Mouse (Mus musculus) midbrain, embryonic 12.5 days (tissue): ENCODE results near the gene Napsa. TPM values are rescaled to one million over a fixed set of nuclear protein-coding genes. Genes with fewer than 3 reads are reported as not detected.

ENCODE experiments used
- ATAC-seq: fragments of 200-750 bp; cut with Nextera tagmentation; 2 replicates; pipeline ENCODE4 v1.8.0; 2017; ENCODE audit warnings: low read depth, moderate TSS enrichment, moderate library complexity; ENCODE audit not compliant: low FRiP score
- H3K27ac ChIP-seq: fragments of 300-500 bp; sonication (generic); replicated peaks from 2 replicates; pipeline ENCODE4 v1.5.1; 2016; ENCODE audit warnings: mild to moderate bottlenecking
- H3K27me3 ChIP-seq: fragments of 300-500 bp; sonication (generic); 2 replicates; pipeline ENCODE4 v1.6.1; 2016; ENCODE audit warnings: mild to moderate bottlenecking
- H3K36me3 ChIP-seq: fragments of 300-500 bp; sonication (generic); 2 replicates; pipeline ENCODE4 v1.6.1; 2016
- H3K4me1 ChIP-seq: fragments of 300-500 bp; sonication (generic); 2 replicates; pipeline ENCODE4 v1.6.1; 2016
- H3K4me2 ChIP-seq: fragments of 300-500 bp; sonication (generic); replicated peaks from 2 replicates; pipeline ENCODE4 v1.6.1; 2016; ENCODE audit warnings: mild to moderate bottlenecking, moderate library complexity
- H3K4me3 ChIP-seq: fragments of 300-500 bp; sonication (generic); 2 replicates; pipeline ENCODE4 v1.5.1; 2016; ENCODE audit warnings: mild to moderate bottlenecking
- H3K9ac ChIP-seq: fragments of 300-500 bp; sonication (generic); replicated peaks from 2 replicates; pipeline ENCODE4 v1.6.1; 2016; ENCODE audit warnings: mild to moderate bottlenecking, moderate library complexity
- H3K9me3 ChIP-seq: fragments of 300-500 bp; sonication (generic); 2 replicates; pipeline ENCODE4 v1.6.1; 2016; ENCODE audit warnings: mild to moderate bottlenecking
- WGBS: fragments of 180-500 bp; shearing (Covaris S2); methylation state at CpG from one replicate; pipeline ENCODE4 v1.1.7; 2016; 5-methylcytosine and 5-hydroxymethylcytosine counted together
- polyA plus RNA-seq: library from polyadenylated mRNA; unstranded; fragments of >200 nt; fragmentation: Nextera tagmentation; extraction: Ambion mirVana; gene quantifications from 2 replicates; pipeline ENCODE4 v1.2.1, GENCODE M21; 2016

Gene Napsa
- polyA plus RNA-seq, 1 experiment from 2014 or later: 0.45 TPM

DNA sequence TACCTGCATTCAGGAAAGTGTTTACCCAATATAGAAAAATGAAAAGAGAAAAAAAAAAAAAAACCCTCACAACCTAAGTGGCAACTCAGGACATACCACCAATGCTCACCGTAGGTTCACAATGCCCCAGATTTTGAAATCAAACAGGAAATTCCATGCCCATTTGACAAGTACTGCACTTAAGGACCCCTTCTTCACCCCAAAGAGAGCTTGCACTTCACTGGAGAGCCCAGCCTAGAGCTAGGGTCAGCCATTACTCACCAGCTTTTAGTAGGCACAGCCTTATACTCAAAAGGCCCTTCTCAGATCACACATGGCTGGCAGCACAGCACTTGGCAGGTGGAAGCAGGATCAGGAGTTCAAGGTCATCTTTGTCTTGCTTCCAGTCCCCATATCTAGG, 11.0 kb downstream of the Napsa start:
- H3K4me3 ChIP-seq: no peak overlapping the region
- H3K9ac ChIP-seq: no peak overlapping the region
- H3K36me3 ChIP-seq: no peaks in the 10 kb centered on the region
- ATAC-seq: no peak
- peaks cover 13% of the 10 kb centered on the region for H3K4me1 ChIP-seq
- 96% methylated on average over 1 of the region's 1 CpGs for WGBS
- peaks cover 28% of the 10 kb centered on the region for H3K27me3 ChIP-seq
- no peaks in the 10 kb centered on the region; the same call in 1 of the 2 replicates for H3K9me3 ChIP-seq
- H3K27ac ChIP-seq: no peak overlapping the region
- no peak overlapping the region for H3K4me2 ChIP-seq

DNA sequence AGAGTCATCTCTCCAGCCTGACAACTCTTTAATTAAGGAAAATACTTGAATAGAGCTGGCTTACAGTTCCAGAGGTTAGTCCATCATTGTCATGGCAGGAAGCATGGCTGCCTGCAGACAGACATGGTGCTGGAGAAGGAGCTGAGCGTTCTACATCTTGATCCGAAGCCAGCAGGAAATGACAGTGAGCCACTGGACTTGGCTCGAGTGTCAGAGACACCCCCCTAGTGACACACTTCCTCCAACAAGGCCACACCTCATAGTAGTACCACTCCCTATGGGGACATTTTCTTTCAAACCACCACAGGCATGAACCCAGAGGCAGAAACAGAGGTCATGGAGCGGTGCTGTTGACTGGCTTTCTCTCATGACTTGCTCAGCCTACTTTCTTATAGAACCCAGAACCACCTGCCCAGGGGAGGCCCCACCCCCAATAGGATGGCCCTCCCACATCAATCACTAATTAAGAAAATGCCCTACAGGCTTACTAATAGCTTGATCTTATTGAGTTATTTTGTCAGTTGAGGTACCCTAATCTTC, 12.2 kb downstream of the Napsa start:
- no peak overlapping the region for H3K27ac ChIP-seq
- H3K9me3 ChIP-seq: no peaks in the 10 kb centered on the region
- H3K4me3 ChIP-seq: no peak overlapping the region
- no peak overlapping the region for H3K9ac ChIP-seq
- peaks cover 24% of the 10 kb centered on the region for H3K4me1 ChIP-seq
- no peaks in the 10 kb centered on the region for H3K36me3 ChIP-seq
- 87% methylated on average over 4 of the region's 4 CpGs for WGBS
- H3K4me2 ChIP-seq: no peak overlapping the region
- H3K27me3 ChIP-seq: peaks cover 40% of the 10 kb centered on the region
- no peak for ATAC-seq

DNA sequence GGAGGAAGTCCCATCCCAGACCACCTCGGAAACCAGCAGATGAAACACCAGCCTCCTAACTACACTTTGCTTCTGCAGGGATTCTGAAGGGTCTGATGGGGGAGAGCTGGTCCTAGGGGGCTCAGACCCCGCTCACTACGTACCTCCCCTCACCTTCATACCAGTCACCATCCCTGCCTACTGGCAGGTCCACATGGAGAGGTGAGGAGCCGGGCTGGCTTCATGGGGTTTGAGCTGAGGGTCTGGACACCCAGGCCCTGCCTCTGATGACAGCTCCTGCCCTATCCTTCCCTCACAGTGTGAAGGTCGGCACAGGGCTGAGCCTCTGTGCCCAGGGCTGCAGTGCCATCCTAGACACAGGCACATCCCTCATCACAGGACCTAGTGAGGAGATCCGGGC, 12.7 kb downstream of the Napsa start:
- WGBS: 87% methylated on average over 6 of the region's 6 CpGs
- H3K27me3 ChIP-seq: peaks cover 46% of the 10 kb centered on the region
- H3K4me1 ChIP-seq: peaks cover 30% of the 10 kb centered on the region

DNA sequence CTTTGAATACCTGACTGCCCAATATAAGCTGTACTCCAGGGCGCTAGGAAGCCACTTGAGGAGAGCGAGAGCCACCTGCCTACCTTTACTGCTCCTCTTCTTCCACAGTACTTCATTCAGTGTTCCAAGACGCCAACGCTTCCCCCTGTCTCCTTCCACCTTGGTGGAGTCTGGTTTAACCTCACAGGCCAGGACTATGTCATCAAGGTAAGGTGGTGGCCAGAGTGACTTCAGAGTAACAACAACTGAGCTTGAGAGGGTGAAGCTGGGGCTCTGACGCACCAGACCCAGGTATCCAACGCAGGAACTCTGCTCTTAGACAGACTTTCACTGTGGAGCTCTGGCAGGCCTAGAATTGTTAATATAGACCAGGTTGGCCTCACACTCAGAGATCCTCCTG, 13.4 kb downstream of the Napsa start:
- H3K27me3 ChIP-seq: peaks cover 50% of the 10 kb centered on the region

More for the DNA sequence above, 12.7 kb downstream of the Napsa start:
- Histone ChIP-seq H3K9me3 (no peaks in the 10 kb centered on the region), H3K36me3 (no peaks in the 10 kb centered on the region), H3K4me2 (no peak overlapping the region), H3K9ac (no peak overlapping the region), H3K27ac (no peak overlapping the region), H3K4me3 (no peak overlapping the region)
- ATAC-seq: no peak

DNA sequence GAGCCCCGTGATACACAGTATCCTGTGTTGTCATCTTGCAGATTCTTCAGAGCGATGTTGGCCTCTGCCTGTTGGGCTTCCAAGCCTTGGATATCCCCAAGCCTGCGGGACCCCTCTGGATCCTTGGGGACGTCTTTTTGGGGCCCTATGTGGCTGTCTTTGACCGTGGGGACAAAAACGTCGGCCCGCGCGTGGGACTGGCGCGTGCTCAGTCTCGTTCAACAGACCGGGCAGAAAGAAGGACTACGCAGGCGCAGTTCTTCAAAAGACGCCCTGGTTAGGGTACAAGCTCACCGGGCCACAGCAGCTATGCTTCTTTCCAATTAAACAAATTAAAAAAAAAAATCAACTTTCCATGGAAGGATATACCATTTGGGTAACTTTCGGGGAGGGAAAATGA, 14.3 kb downstream of the Napsa start:
- WGBS: 6% methylated on average over 19 of the region's 19 CpGs
- Histone ChIP-seq H3K27ac (no peak overlapping the region; the same call in 1 of the 2 replicates), H3K27me3 (peaks cover 58% of the 10 kb centered on the region), H3K4me2 (peak overlapping the region; percentile 100), H3K36me3 (no peaks in the 10 kb centered on the region), H3K9me3 (no peaks in the 10 kb centered on the region), H3K4me3 (peak overlapping the region; percentile 45), H3K9ac (peak overlapping the region; percentile 41), H3K4me1 (peaks cover 39% of the 10 kb centered on the region)
- ATAC-seq: no peak

More for the DNA sequence above, 13.4 kb downstream of the Napsa start:
- no peak overlapping the region for H3K27ac ChIP-seq
- H3K9ac ChIP-seq: no peak overlapping the region
- H3K9me3 ChIP-seq: no peaks in the 10 kb centered on the region
- H3K4me3 ChIP-seq: no peak overlapping the region
- no peak for ATAC-seq
- H3K4me2 ChIP-seq: no peak overlapping the region
- no peaks in the 10 kb centered on the region for H3K36me3 ChIP-seq
- WGBS: 91% methylated on average over 6 of the region's 6 CpGs
- peaks cover 32% of the 10 kb centered on the region for H3K4me1 ChIP-seq

DNA sequence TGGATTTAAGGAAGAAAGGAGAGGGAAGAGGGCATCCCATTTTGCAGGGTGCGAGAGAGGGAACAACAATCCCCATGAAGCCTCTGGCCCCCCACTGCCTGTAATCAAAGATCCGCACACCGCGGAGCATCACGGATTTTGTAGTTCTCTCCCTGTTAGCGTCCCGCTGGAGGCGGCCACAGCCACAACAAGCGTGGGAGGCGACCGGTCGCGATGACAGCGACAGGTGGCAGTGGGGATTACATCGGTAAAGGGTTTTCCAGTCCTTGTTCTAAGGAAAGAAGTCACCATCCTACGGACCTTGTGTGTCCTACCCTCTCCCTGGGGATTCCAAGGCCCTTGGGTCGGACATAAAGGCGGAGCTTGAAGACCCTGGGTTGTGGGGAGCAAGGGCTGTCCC, 14.8 kb downstream of the Napsa start:
- Histone ChIP-seq H3K4me2 (peak overlapping the region; percentile 100), H3K36me3 (no peaks in the 10 kb centered on the region), H3K27ac (no peak overlapping the region), H3K9ac (peak overlapping the region; percentile 41; the same call in 1 of the 2 replicates), H3K4me3 (peak overlapping the region; percentile 45), H3K4me1 (peaks cover 43% of the 10 kb centered on the region), H3K27me3 (peaks cover 62% of the 10 kb centered on the region), H3K9me3 (no peaks in the 10 kb centered on the region)
- ATAC-seq: peak; percentile 31; the same call in 1 of the 2 replicates
- under 1% methylated on average over 18 of the region's 18 CpGs for WGBS

DNA sequence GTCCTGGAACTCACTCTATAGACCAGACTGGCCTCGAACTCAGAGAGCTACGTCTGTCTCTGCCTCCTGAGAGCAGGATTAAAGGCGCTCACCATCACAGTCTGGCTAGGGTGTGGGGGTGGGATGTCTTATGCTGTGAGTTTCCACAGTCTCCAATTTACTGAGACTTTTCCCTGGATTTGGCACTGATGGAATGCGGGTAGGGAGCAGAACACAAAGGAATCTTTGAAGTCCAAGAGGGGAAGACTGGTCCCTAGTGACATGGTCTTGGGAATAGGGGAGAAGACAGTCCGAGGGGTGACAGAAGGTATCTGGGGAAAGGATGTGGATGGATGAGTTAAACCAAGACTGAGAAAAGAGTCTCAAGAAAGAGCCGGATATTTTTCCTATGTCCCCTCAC, 15.5 kb downstream of the Napsa start:
- H3K9me3 ChIP-seq: no peaks in the 10 kb centered on the region
- no peak for ATAC-seq
- H3K9ac ChIP-seq: no peak overlapping the region; the same call in 1 of the 2 replicates
- H3K4me3 ChIP-seq: peak overlapping the region; percentile 45
- H3K4me2 ChIP-seq: peak overlapping the region; percentile 100
- WGBS: 37% methylated on average over 6 of the region's 6 CpGs
- H3K27me3 ChIP-seq: peaks cover 67% of the 10 kb centered on the region
- no peak overlapping the region for H3K27ac ChIP-seq
- peaks cover 51% of the 10 kb centered on the region for H3K4me1 ChIP-seq
- no peaks in the 10 kb centered on the region for H3K36me3 ChIP-seq

DNA sequence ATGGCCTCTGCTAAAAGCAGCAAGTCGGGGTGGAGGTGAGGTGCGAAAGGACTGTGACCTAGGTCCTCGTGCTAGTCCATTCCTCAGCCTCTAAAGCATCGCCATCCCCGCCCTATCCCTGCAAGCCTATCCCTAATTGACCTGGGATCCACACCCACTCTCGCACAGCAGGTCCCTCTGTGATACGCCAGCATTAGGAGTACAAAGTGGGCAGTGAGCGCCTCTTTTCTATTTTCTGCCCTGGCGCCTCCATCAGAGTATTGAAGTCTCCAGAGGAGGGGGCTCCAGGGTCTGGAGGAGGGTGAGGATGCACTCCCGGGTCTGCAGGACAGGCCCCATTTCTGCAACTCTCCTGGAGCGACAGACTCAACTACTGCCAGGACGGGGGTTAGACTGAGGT, 16.2 kb downstream of the Napsa start:
- peaks cover 57% of the 10 kb centered on the region for H3K4me1 ChIP-seq
- no peak for ATAC-seq
- H3K27me3 ChIP-seq: peaks cover 70% of the 10 kb centered on the region
- 10% methylated on average over 12 of the region's 12 CpGs for WGBS
- H3K9me3 ChIP-seq: no peaks in the 10 kb centered on the region
- H3K36me3 ChIP-seq: no peaks in the 10 kb centered on the region
- H3K4me3 ChIP-seq: peak overlapping the region; percentile 72
- H3K27ac ChIP-seq: no peak overlapping the region
- peak overlapping the region; percentile 100 for H3K4me2 ChIP-seq
- H3K9ac ChIP-seq: peak overlapping the region; percentile 52

DNA sequence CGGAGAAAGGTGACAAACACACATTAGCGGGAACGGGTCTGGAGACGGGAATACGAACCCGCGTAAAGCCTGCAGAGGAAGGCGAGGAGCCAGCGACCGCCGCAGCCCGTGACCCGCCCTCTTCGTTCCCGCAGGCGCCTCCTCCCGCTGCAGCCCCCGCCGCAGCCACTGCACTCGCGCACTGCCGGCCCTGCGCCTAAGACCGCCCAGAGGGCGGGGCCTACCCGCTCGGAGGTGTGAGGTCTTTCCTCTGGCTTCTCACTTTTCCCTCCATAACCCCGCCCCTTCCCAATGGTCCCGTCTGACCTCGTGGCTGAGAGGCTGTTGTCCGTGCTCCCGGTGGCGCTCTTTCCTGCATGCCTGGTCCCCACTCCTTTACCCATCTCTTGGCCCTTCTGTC, 17.0 kb downstream of the Napsa start:
- H3K36me3 ChIP-seq: no peaks in the 10 kb centered on the region
- peaks cover 70% of the 10 kb centered on the region for H3K27me3 ChIP-seq
- peak; percentile 21; the same call in 1 of the 2 replicates for ATAC-seq
- H3K9me3 ChIP-seq: no peaks in the 10 kb centered on the region
- H3K4me1 ChIP-seq: peaks cover 65% of the 10 kb centered on the region
- peak overlapping the region; percentile 52; the same call in 1 of the 2 replicates for H3K9ac ChIP-seq
- H3K27ac ChIP-seq: peak overlapping the region; percentile 46; the same call in 1 of the 2 replicates
- WGBS: 0% methylated on average over 33 of the region's 33 CpGs
- peak overlapping the region; percentile 72 for H3K4me3 ChIP-seq
- peak overlapping the region; percentile 100 for H3K4me2 ChIP-seq

DNA sequence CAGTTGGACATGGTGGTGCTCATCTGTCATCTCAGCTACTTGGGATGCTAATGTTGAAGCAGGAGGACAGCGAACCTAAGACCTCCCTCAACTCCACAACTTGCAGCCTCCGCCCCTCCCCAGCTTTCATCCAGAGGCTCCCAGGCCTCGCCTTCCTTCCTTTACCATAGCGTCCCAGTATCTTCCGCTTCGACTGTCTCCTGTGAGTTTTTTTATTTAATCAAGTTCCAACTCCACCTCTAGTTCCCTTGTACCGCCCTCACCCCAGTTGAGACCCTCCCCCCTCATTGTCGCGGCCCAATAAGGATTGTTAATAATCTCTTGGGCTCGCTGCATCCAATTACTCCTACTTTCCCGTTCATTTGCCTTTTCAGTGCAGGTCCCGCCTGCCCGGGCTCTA, 17.8 kb downstream of the Napsa start:
- peak overlapping the region; percentile 100 for H3K4me2 ChIP-seq
- peaks cover 70% of the 10 kb centered on the region for H3K27me3 ChIP-seq
- H3K27ac ChIP-seq: peak overlapping the region; percentile 46
- peak overlapping the region; percentile 72 for H3K4me3 ChIP-seq
- ATAC-seq: no peak
- no peaks in the 10 kb centered on the region for H3K9me3 ChIP-seq
- no peak overlapping the region for H3K9ac ChIP-seq
- H3K36me3 ChIP-seq: no peaks in the 10 kb centered on the region
- 2% methylated on average over 13 of the region's 13 CpGs for WGBS
- H3K4me1 ChIP-seq: peaks cover 70% of the 10 kb centered on the region

DNA sequence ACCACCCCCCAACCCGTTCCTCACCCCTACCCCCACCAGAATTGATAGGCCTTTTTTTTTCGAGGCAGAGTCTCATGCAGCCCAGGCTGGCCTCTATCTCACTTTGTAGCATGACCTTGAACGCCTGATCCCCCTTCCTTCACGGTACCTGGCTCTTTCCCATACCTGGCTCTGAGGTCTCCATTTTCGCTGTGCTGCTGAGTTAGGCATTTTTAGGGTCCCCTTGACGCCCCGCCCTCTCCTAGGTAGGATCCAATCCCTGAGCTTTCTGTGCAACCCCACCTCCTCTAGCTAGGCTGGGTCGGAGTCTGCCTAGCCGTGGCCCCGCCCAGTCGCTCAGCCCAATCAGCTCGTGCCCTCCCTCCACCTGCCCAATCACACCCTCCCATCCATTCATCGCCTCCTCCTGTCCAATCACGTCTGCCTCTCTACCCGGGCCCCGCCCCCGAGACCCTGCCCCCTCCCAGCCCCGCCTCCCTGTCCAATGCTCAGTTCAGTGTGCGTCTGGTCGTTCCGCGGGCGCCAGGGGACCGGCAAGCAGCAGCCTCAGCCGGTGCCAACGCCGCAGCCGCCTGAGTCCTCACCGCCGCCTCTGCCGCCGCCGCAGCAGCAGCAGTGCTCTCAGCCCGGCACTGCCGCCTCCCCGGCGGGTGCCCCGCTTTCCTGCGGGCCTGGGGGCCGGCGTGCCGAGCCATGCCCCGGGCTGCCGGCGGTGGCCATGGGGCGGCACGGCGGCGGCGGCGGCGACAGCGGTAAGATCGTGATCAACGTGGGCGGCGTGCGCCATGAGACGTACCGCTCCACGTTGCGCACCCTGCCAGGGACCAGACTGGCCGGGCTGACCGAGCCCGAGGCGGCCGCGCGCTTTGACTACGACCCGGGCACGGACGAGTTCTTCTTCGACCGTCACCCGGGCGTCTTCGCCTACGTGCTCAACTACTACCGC, 18.5 kb downstream of the Napsa start, which contains the start of gene Kcnc3:
TSS of gene Kcnc3 (plus strand) at position 263 of the 946 bp plus-strand sequence.
- Histone ChIP-seq H3K9ac (peak within 1 kb of the TSS; percentile 69), H3K36me3 (no peaks in the 10 kb centered on the region), H3K4me3 (peak within 1 kb of the TSS; percentile 72), H3K27ac (peak within 1 kb of the TSS; percentile 74), H3K27me3 (peaks cover 67% of the 10 kb centered on the region), H3K9me3 (no peaks in the 10 kb centered on the region), H3K4me2 (peak within 1 kb of the TSS; percentile 100), H3K4me1 (peaks cover 70% of the 10 kb centered on the region)
- peak; percentile 86 for ATAC-seq
- WGBS: under 1% methylated on average over 79 of the region's 80 CpGs
